Mouse (Mus musculus) central nervous system, embryonic 14 days (tissue): Measurements from ENCODE around the gene Foxp2. TPM values are rescaled to one million over a fixed set of nuclear protein-coding genes. Genes with fewer than 3 reads are reported as not detected.

Experiments
- polyA plus RNA-seq: library from polyadenylated mRNA; depleted of rRNA; stranded (reverse); fragments of >200 nt; gene quantifications from 2 replicates; pipeline ENCODE4 v1.2.3, GENCODE M21; 2012; rRNA removed

The Foxp2 gene
- polyA plus RNA-seq = 30.3 and 37.7 TPM in 2 replicates

DNA sequence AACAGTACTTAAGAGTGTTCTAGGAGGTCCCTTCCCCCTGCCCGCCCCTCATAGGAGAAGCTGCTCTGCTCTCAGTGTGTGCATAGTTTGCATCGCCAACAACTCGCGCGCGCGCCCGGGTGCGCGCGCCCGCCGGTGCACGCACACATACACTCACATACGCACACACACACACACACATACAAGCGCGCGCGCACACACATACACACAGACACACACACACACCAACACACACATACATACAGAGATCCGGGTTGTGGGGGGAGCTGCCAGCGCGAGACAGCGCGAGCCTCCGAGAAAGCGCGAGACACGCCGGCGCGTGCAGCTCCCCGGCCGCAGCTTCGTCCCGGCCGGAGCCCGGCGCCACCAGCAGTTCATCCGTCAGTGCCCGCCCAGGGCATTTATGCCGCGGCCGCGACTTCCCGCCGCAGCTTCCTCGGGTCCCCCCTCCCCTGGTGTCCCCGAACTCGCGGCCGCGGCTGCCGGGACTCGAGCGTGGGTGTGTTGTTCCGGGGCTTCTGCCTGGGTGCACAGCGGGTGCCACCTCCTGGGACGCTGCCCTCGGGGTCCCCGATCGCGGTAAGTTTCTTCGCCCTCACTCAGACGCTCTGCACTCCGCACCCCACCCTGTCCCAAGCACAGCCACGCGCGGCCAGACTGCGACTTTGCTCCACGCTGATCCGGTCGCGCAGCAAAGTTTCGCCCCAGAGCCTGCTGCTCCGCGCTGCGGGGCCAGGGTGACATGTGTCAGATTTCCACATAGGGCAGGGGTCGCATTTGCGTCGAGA, at the start of gene Foxp2:
Foxp2 (plus strand) TSS at position 167 of the 788 bp plus-strand sequence.

Other genes starting within 250 kb of the Foxp2 start
- gene Ppp1r3a, start 146.1 kb upstream of the Foxp2 start, polyA plus RNA-seq = 0.01 and 0.03 TPM in 2 replicates